Mouse (Mus musculus) erythroid progenitor cell, adult 5-6 weeks (primary cell): ENCODE measurements around the gene Zfp160. TPM values are rescaled to one million over a fixed set of nuclear protein-coding genes. Genes with fewer than 3 reads are reported as not detected.

ENCODE experiments used
- total RNA-seq, 2 experiments: library from RNA; stranded (forward) in 1 of 2; stranded (reverse) in 1 of 2; fragments of 150-400 nt in 1 of 2; fragments of 186-747, 209-891 nt in 1 of 2; gene quantifications; 2 replicates each; pipeline versions ENCODE4 v1.2.3 to v1.2.4; 2015 to 2017; ENCODE audit warnings: low replicate concordance in 2 of 2

Gene Zfp160
- total RNA-seq, 2 experiments from 2014 or later, result 12.3 to 15.9 TPM

Other genes with a start within 250 kb of the Zfp160 start
- gene Vmn1r228, start 222.7 kb upstream of the Zfp160 start, total RNA-seq (2015; ENCODE audit: low replicate concordance), result not detected in 2 replicates
- gene Vmn1r228, start 222.7 kb upstream of the Zfp160 start, total RNA-seq (2017; ENCODE audit: low replicate concordance), result not detected in 2 replicates
- gene Vmn1r229, start 197.3 kb upstream of the Zfp160 start, total RNA-seq (2015; ENCODE audit: low replicate concordance), result not detected in 2 replicates
- not detected in 2 replicates for gene Vmn1r229, start 197.3 kb upstream of the Zfp160 start, total RNA-seq (2017; ENCODE audit: low replicate concordance)
- not detected in 2 replicates for gene Vmn1r230, start 168.5 kb upstream of the Zfp160 start, total RNA-seq (2015; ENCODE audit: low replicate concordance)
- gene Vmn1r230, start 168.5 kb upstream of the Zfp160 start, total RNA-seq (2017; ENCODE audit: low replicate concordance), result not detected in 2 replicates
- not detected in 2 replicates for gene Vmn1r231, start 103.8 kb upstream of the Zfp160 start, total RNA-seq (2015; ENCODE audit: low replicate concordance)
- not detected in 2 replicates for gene Vmn1r231, start 103.8 kb upstream of the Zfp160 start, total RNA-seq (2017; ENCODE audit: low replicate concordance)
- not detected in 2 replicates for gene Vmn1r232, start 89.2 kb upstream of the Zfp160 start, total RNA-seq (2015; ENCODE audit: low replicate concordance)
- not detected in 2 replicates for gene Vmn1r232, start 89.2 kb upstream of the Zfp160 start, total RNA-seq (2017; ENCODE audit: low replicate concordance)
- gene Ppp2r1a, start 63.6 kb upstream of the Zfp160 start, total RNA-seq (2015; ENCODE audit: low replicate concordance), result 76.4 and 97.3 TPM in 2 replicates
- 29.4 and 76.2 TPM in 2 replicates for gene Ppp2r1a, start 63.6 kb upstream of the Zfp160 start, total RNA-seq (2017; ENCODE audit: low replicate concordance)
- gene Vmn1r233, start 12.4 kb upstream of the Zfp160 start, total RNA-seq (2015; ENCODE audit: low replicate concordance), result not detected in 2 replicates
- not detected in 2 replicates for gene Vmn1r233, start 12.4 kb upstream of the Zfp160 start, total RNA-seq (2017; ENCODE audit: low replicate concordance)
- not detected in 2 replicates for gene Vmn1r234, start 217.2 kb downstream of the Zfp160 start, total RNA-seq (2015; ENCODE audit: low replicate concordance)
- gene Vmn1r234, start 217.2 kb downstream of the Zfp160 start, total RNA-seq (2017; ENCODE audit: low replicate concordance), result not detected in 2 replicates
- gene Vmn1r235, start 247.5 kb downstream of the Zfp160 start, total RNA-seq (2015; ENCODE audit: low replicate concordance), result not detected in 2 replicates
- gene Vmn1r235, start 247.5 kb downstream of the Zfp160 start, total RNA-seq (2017; ENCODE audit: low replicate concordance), result not detected in 2 replicates